Mouse (Mus musculus) monocyte, adult 59 days (primary cell): ENCODE results near the gene Gm3435. TPM values are rescaled to one million over a fixed set of nuclear protein-coding genes. Genes with fewer than 3 reads are reported as not detected.

Experiments used
- total RNA-seq, 2 experiments: library from RNA; stranded (reverse); gene quantifications; one replicate each; pipeline ENCODE4 v1.2.4; 2023

Gm3435 gene
- total RNA-seq = 1 to 10 TPM; 6.8 to 9.2 TPM

GRCm38 (mm10) chr17:15009706-15010413 is at the start of gene Gm3435:
Gm3435 (plus strand) TSS chr17:15010176.

GRCm38 (mm10) chr17:14960951-14961556 is 48.9 kb upstream of the Gm3435 start, which contains the start of gene Phf10:
Phf10 (minus strand) TSS chr17:14961273.

DNA sequence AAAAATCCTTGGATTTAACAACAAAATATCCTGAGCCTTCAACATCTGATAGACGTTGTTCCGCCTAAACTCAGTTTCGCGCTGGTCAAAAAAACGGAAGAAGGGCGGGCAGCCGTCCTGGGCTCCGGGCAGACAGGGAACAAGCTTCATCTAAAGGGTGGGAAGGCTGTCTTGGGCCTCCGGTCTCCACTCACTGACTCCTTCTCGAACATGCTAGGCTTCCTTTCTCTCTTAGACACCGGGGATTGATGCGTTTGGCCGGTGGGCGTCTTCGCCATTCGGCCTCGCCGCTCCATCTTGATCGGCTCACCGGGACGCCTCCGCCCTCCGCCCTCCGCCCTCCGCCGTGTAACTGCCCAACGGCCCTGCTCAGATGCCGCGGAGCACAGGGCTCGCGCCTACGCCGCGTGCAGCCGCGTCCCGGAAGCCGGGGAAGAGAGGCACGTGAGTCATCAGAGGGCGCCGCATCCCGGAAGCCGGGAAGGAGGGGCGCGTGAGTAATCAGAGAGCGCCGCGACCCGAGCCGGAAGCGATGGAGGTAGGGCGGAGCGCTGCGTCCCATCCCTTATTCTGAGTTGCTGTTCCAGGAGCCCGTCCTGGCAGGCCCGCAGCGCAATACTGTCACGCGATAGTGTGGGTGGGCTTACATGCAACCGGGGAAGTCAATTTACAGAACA is 31.5 kb upstream of the Gm3435 start, which contains the start of the genes 9030025P20Rik and Gm3417:
TSS of gene 9030025P20Rik (plus strand) at position 107 of the 677 bp plus-strand sequence.
TSS of gene Gm3417 (minus strand) at position 429 of the 677 bp plus-strand sequence.

DNA sequence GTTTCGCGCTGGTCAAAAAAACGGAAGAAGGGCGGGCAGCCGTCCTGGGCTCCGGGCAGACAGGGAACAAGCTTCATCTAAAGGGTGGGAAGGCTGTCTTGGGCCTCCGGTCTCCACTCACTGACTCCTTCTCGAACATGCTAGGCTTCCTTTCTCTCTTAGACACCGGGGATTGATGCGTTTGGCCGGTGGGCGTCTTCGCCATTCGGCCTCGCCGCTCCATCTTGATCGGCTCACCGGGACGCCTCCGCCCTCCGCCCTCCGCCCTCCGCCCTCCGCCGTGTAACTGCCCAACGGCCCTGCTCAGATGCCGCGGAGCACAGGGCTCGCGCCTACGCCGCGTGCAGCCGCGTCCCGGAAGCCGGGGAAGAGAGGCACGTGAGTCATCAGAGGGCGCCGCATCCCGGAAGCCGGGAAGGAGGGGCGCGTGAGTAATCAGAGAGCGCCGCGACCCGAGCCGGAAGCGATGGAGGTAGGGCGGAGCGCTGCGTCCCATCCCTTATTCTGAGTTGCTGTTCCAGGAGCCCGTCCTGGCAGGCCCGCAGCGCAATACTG is 31.3 kb downstream of the Gm3435 start, which contains the start of the genes Ermard, Tcte3 and Gm3448:
TSS of gene Ermard (plus strand) at position 34 of the 555 bp plus-strand sequence.
TSS of gene Tcte3 (minus strand) at position 314 of the 555 bp plus-strand sequence.
TSS of gene Gm3448 (minus strand) at position 363 of the 555 bp plus-strand sequence.

Other genes with a start within 250 kb of the Gm3435 start
- not detected for gene Wdr27, start 67.0 kb upstream of the Gm3435 start, total RNA-seq
- gene 1600012H06Rik, start 67.0 kb upstream of the Gm3435 start, total RNA-seq = 10 to 100 TPM; 23.4 to 23.7 TPM
- 10 to 100 TPM; 50.6 to 56.1 TPM for gene Phf10, start 48.9 kb upstream of the Gm3435 start, total RNA-seq
- 10 to 100 TPM; 22.5 to 25.9 TPM for gene 9030025P20Rik, start 31.7 kb upstream of the Gm3435 start, total RNA-seq
- gene Gm3417, start 31.4 kb upstream of the Gm3435 start, total RNA-seq = not detected
- 100 to 1,000 TPM; 112 to 121 TPM for gene Ermard, start 31.0 kb downstream of the Gm3435 start, total RNA-seq
- gene Tcte3, start 31.3 kb downstream of the Gm3435 start, total RNA-seq = not detected
- gene Gm3448, start 31.4 kb downstream of the Gm3435 start, total RNA-seq = 1 to 10 TPM; 7.2 to 8.0 TPM